Mouse (Mus musculus) thymus, adult 2 months (tissue): ENCODE data around the gene Mindy2.

Source experiments
- CTCF ChIP-seq: fragments of 200-500 bp; IDR thresholded peaks from 2 replicates; pipeline ENCODE4 v1.5.1; 2012; ENCODE audit warnings: mild to moderate bottlenecking, control low read depth, low read length, moderate library complexity, borderline replicate concordance; ENCODE audit not compliant: control insufficient read depth, poor library complexity, insufficient read depth; ENCODE audit errors: extremely low read depth
- POLR2A ChIP-seq: fragments of 200-500 bp; IDR thresholded peaks from 2 replicates; pipeline ENCODE4 v1.6.1; 2012; ENCODE audit warnings: mild to moderate bottlenecking, low read length, control low read depth, moderate library complexity; ENCODE audit not compliant: control insufficient read depth, poor library complexity, insufficient read depth; ENCODE audit errors: extremely low read depth

DNA sequence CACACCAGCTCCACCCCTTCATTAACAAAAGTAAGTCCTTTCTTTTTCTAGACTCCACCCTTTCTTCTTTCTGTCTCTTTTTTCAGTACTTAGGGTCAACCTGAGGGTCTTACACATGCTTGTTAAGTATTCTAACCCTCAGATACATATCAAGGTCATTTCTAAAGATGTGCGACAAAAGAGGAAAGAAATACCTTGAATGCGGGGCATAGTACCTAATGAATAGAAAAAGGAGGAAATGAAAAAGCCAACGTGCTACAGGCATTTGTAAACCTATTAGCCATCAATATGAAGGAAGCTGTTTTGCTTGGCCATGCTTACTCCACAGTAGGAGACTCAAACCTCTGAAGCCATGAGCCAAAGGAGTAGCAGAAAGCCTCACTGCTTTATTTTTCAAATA is 33.0 kb upstream of the Mindy2 start:
- TF ChIP-seq POLR2A, result no peak
- TF ChIP-seq CTCF, result no peak
